In genomic region chr11:119082638-119083599, GRCm38 (mm10) we compare ENCODE assay signal across 7 mouse cellular contexts. TPM values are rescaled to one million over a fixed set of nuclear protein-coding genes. Genes with fewer than 3 reads are reported as not detected.
DNase-seq lines count a peak whose midpoint lies in the region; ATAC-seq lines count a peak whose summit lies in the region.

No protein-coding gene starts in this region.

- peaks cover 19% of the 10 kb centered on the region; the same call in 1 of the 2 replicates for H3K36me3 ChIP-seq in forebrain, embryonic 15.5 days
- H3K36me3 ChIP-seq in midbrain, embryonic 14.5 days (ENCODE audit: control insufficient read depth, insufficient read depth, low read length) = peaks cover 28% of the 10 kb centered on the region

- H3K9ac ChIP-seq in forebrain, embryonic 15.5 days (replicated peaks) = peak overlapping the region; percentile 12; the same call in 1 of the 2 replicates
- H3K9ac ChIP-seq in midbrain, embryonic 14.5 days (replicated peaks; ENCODE audit: low read length) = peak overlapping the region; percentile 95; the same call in 1 of the 2 replicates

- H3K27ac ChIP-seq in forebrain, embryonic 15.5 days (replicated peaks) = no peak overlapping the region
- H3K27ac ChIP-seq in midbrain, embryonic 14.5 days (replicated peaks; ENCODE audit: low read depth, low read length) = no peak overlapping the region

- peak overlapping the region; percentile 91 for H3K4me3 ChIP-seq in forebrain, embryonic 15.5 days
- peak overlapping the region; percentile 87 for H3K4me3 ChIP-seq in midbrain, embryonic 14.5 days (replicated peaks; ENCODE audit: low read depth, low read length)

- DNase-seq in Muller cell, postnatal 12 days (ENCODE audit: inconsistent ontology term) = peak; percentile 5
- peak; percentile 65 for DNase-seq in adrenal gland, postnatal 10 days
- DNase-seq in kidney, postnatal 4 days = peak; percentile 17 to 46
- DNase-seq in midbrain, embryonic 14.5 days = no peak
- DNase-seq in frontal cortex, postnatal 10 days (ENCODE audit: low spot score in 2 of 2) = no peak
- no peak for DNase-seq in right cerebral cortex, adult 2 months (ENCODE audit: low spot score in 2 of 2)

- peaks cover 81% of the 10 kb centered on the region for H3K4me1 ChIP-seq in forebrain, embryonic 15.5 days
- peaks cover 73% of the 10 kb centered on the region for H3K4me1 ChIP-seq in midbrain, embryonic 14.5 days (ENCODE audit: control insufficient read depth, insufficient read depth, low read length)

- H3K4me2 ChIP-seq in forebrain, embryonic 15.5 days (replicated peaks) = peak overlapping the region; percentile 65
- peak overlapping the region; percentile 99 for H3K4me2 ChIP-seq in midbrain, embryonic 14.5 days (ENCODE audit: low read length)

- WGBS in forebrain, embryonic 15.5 days = 12% methylated on average over 20 of the region's 20 CpGs
- 9% methylated on average over 20 of the region's 20 CpGs for WGBS in midbrain, embryonic 14.5 days

- peaks cover 22% of the 10 kb centered on the region for H3K27me3 ChIP-seq in forebrain, embryonic 15.5 days
- H3K27me3 ChIP-seq in midbrain, embryonic 14.5 days (ENCODE audit: control insufficient read depth, insufficient read depth, low read length) = peaks cover 35% of the 10 kb centered on the region

- no peak for ATAC-seq in forebrain, embryonic 15.5 days (replicated peaks)
- ATAC-seq in midbrain, embryonic 14.5 days (ENCODE audit: low FRiP score, low TSS enrichment) = no peak

- no peaks in the 10 kb centered on the region for H3K9me3 ChIP-seq in forebrain, embryonic 15.5 days
- no peaks in the 10 kb centered on the region for H3K9me3 ChIP-seq in midbrain, embryonic 14.5 days (ENCODE audit: control insufficient read depth, low read length)

RNA-seq across cellular contexts. Expression of gene Cbx4, which starts 3.1 kb away (rescaled TPM):
- 100 to 1,000 TPM in 1 of 2 experiments, 10 to 100 TPM in 1; 52.0 to 133 TPM for total RNA-seq in adrenal gland, postnatal 10 days (2021)
- polyA plus RNA-seq in forebrain, embryonic 15.5 days (2015; fragmentation: Nextera tagmentation; extraction: Ambion mirVana) = 15.5 and 16.5 TPM in 2 replicates
- 19.0 and 19.3 TPM in 2 replicates for polyA plus RNA-seq in midbrain, embryonic 14.5 days (2014; fragmentation: Nextera tagmentation; extraction: Ambion mirVana)

RNA-seq across cellular contexts. Expression of gene Cbx8, which starts 42.1 kb away (rescaled TPM):
- total RNA-seq in adrenal gland, postnatal 10 days (2021) = 10 to 100 TPM in 1 of 2 experiments, 1 to 10 TPM in 1; 8.8 to 12.3 TPM
- polyA plus RNA-seq in forebrain, embryonic 15.5 days (2015; fragmentation: Nextera tagmentation; extraction: Ambion mirVana) = 13.8 and 14.1 TPM in 2 replicates
- 11.5 and 12.4 TPM in 2 replicates for polyA plus RNA-seq in midbrain, embryonic 14.5 days (2014; fragmentation: Nextera tagmentation; extraction: Ambion mirVana)

Comparison
In these comparisons a context has a peak if more than half of its experiments do, and no peak if none do; other contexts are left out.
1. DNase-seq: peak in Muller cell, postnatal 12 days (single experiment), adrenal gland, postnatal 10 days (single experiment) and kidney, postnatal 4 days (2 of 2); none in midbrain, embryonic 14.5 days (single experiment), frontal cortex, postnatal 10 days (0 of 2) and right cerebral cortex, adult 2 months (0 of 2).